Mouse (Mus musculus) forebrain, embryonic 14.5 days (tissue): ENCODE results near the gene Celsr1. TPM values are rescaled to one million over a fixed set of nuclear protein-coding genes. Genes with fewer than 3 reads are reported as not detected.

Experiments used
- ATAC-seq: fragments of 200-750 bp; cut with Nextera tagmentation; 2 replicates; pipeline ENCODE4 v1.8.0; 2017; ENCODE audit warnings: mild to moderate bottlenecking, moderate library complexity
- DNase-seq: peaks from one replicate; pipeline ENCODE4 v3.0.0-alpha.2; 2015; ENCODE audit warnings: low spot score
- H3K27ac ChIP-seq: fragments of 300-500 bp; sonication (generic); 2 replicates; pipeline ENCODE4 v1.5.1; 2014; ENCODE audit warnings: low read depth, mild to moderate bottlenecking, control low read depth, low read length, moderate library complexity
- H3K27me3 ChIP-seq: fragments of 300-500 bp; sonication (generic); replicated peaks from 2 replicates; pipeline ENCODE4 v1.6.1; 2014; ENCODE audit warnings: low read length, control low read depth, mixed read lengths; ENCODE audit not compliant: control insufficient read depth, insufficient read depth
- H3K36me3 ChIP-seq: fragments of 300-500 bp; sonication (generic); 2 replicates; pipeline ENCODE4 v1.6.1; 2014; ENCODE audit warnings: low read length, control low read depth; ENCODE audit not compliant: control insufficient read depth, insufficient read depth
- H3K4me1 ChIP-seq: fragments of 300-500 bp; sonication (generic); 2 replicates; pipeline ENCODE4 v1.6.1; 2014; ENCODE audit warnings: antibody characterized with exemption, low read length, control low read depth; ENCODE audit not compliant: control insufficient read depth, insufficient read depth
- H3K4me2 ChIP-seq: fragments of 300-500 bp; sonication (generic); 2 replicates; pipeline ENCODE4 v1.6.1; 2014; ENCODE audit warnings: mild to moderate bottlenecking, control low read depth, low read length
- H3K4me3 ChIP-seq: fragments of 300-500 bp; sonication (generic); 2 replicates; pipeline ENCODE4 v1.5.1; 2014; ENCODE audit warnings: low read depth, low read length, control low read depth
- H3K9ac ChIP-seq: fragments of 300-500 bp; sonication (generic); 2 replicates; pipeline ENCODE4 v1.6.1; 2014; ENCODE audit warnings: mild to moderate bottlenecking, low read length, control low read depth, moderate library complexity
- H3K9me3 ChIP-seq: fragments of 300-500 bp; sonication (generic); replicated peaks from 2 replicates; pipeline ENCODE4 v1.6.1; 2016; ENCODE audit warnings: low read length, control low read depth, mixed read lengths; ENCODE audit not compliant: control insufficient read depth
- WGBS: fragments of 180-500 bp; shearing (Covaris S2); extraction: QIAGEN DNeasy Blood & Tissue Kit; methylation state at CpG from one replicate; pipeline ENCODE4 v1.1.7; 2014; 5-methylcytosine and 5-hydroxymethylcytosine counted together
- polyA plus RNA-seq: library from polyadenylated mRNA; unstranded; fragments of >200 nt; fragmentation: Nextera tagmentation; extraction: Ambion mirVana; gene quantifications from 2 replicates; pipeline ENCODE4 v1.2.1, GENCODE M21; 2014

Celsr1 gene
- polyA plus RNA-seq, 1 experiment from 2014 or later, result 9.6 TPM

DNA sequence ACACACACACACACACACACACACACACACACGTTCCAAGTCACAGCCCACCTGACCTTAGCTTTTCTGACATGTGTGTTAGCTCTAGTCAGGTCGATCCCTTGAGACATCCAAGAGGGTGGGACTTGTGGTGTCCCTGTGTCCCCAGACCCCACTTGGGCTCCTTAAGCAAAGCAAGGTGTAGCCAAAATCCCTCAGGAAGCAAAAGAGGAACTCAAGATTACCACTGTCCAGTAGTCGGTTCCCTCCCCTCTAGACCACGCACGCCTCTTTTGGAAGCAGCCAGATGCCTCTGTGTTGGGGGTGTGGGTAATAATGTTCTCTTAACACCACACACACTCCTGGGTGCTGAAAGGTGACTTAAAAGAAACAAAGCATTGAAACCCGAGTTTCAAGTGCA lies 80.1 kb downstream of the Celsr1 start:
- ATAC-seq, result no peak
- 89% methylated on average over 6 of the region's 6 CpGs for WGBS
- H3K4me1 ChIP-seq, result peaks cover 6% of the 10 kb centered on the region; the same call in 1 of the 2 replicates

DNA sequence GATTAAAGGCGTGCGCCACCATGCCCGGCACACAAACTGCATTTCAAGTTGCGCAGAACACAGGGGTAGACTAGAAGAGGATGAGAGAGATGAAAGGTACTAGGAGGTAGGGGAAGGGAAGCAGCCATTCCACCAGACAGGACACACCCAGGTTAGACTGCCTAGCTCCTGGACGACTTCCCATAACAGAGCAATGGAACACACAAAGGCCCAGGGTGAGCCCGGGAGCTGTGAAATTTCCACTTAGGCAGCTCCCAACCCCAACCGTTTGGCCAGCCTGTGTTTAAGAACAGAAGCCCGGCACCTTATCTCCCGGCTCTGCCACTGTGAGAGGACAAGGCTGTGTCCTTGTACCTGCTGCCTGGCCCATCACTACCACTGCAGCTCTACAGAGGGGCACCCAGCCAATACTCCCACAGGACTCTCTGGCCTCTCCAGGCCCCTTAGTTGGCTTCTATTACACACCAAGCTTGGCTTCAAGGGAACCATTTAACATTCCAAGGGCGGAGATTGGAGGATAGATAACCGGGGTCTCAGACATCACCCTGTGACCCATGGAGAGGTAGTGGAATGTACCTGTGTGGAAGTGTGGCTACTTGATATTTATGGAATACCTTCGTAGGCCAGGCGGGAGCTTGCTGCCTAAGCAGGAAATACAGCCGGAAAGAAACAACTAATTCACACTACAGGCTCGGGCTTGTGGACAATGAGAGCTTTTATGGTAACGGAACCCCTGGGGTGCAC lies 84.0 kb downstream of the Celsr1 start:
- Histone ChIP-seq H3K9me3 (no peaks in the 10 kb centered on the region), H3K27ac (no peak overlapping the region), H3K9ac (no peak overlapping the region), H3K4me2 (no peak overlapping the region), H3K27me3 (no peaks in the 10 kb centered on the region), H3K36me3 (no peaks in the 10 kb centered on the region; the same call in 1 of the 2 replicates), H3K4me1 (peaks cover 21% of the 10 kb centered on the region), H3K4me3 (no peak overlapping the region)
- no peak for DNase-seq
- no peak for ATAC-seq
- 55% methylated on average over 16 of the region's 16 CpGs for WGBS

More for the DNA sequence above, 80.1 kb downstream of the Celsr1 start:
- Histone ChIP-seq H3K9me3 (no peaks in the 10 kb centered on the region), H3K9ac (no peak overlapping the region), H3K4me2 (no peak overlapping the region), H3K27ac (no peak overlapping the region), H3K27me3 (no peaks in the 10 kb centered on the region), H3K4me3 (no peak overlapping the region), H3K36me3 (peaks cover 12% of the 10 kb centered on the region; the same call in 1 of the 2 replicates)
- no peak for DNase-seq

DNA sequence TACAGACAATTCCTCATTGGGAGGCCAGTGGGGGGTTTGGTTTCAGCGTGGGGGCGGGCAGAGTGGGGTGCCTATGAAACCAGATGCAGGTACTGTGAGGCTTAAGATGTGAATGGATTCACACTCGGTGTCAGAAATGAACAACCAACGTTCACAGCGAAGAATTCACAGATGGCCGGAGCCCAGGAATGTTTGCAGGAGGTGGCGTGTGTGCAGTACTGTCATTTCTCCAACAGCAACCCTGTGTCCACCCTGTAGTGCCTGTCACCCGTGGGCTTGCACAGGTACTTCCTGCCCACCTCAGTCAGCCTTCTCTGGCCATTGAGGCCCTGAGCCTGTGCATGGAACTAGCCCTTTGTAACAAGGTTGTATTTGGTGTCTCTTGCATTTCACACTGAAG lies 85.6 kb downstream of the Celsr1 start:
- ATAC-seq (peak; percentile 51; the same call in 1 of the 2 replicates), DNase-seq (no peak)
- H3K4me1 ChIP-seq, result peaks cover 21% of the 10 kb centered on the region
- H3K4me2 ChIP-seq, result peak overlapping the region; percentile 35
- H3K9ac ChIP-seq, result peak overlapping the region; percentile 43
- H3K36me3 ChIP-seq, result no peaks in the 10 kb centered on the region
- 8% methylated on average over 8 of the region's 8 CpGs for WGBS
- H3K27ac ChIP-seq, result peak overlapping the region; percentile 45
- H3K27me3 ChIP-seq, result no peaks in the 10 kb centered on the region
- H3K9me3 ChIP-seq, result no peaks in the 10 kb centered on the region
- H3K4me3 ChIP-seq, result no peak overlapping the region

DNA sequence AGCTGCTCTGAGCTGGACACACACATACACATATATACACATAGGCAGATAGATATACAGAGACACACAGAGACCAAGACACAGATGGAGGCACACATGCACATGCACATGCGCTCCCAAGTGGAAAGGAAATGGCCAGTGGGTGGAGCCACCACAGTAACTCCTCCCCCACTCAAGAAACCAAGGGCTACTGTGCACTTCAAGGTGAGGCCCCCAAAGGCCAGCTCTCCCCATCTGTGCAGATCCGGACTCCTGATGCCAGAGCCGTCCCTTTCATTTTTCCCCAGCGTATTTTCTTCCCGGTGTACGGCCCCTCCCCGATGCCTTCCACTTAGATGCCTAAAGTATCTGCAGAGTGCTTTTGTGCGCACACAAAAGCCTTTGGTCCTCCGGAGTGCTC lies 86.0 kb downstream of the Celsr1 start:
- Histone ChIP-seq H3K4me1 (peaks cover 21% of the 10 kb centered on the region), H3K9me3 (no peaks in the 10 kb centered on the region), H3K4me2 (peak overlapping the region; percentile 35), H3K27me3 (no peaks in the 10 kb centered on the region), H3K9ac (peak overlapping the region; percentile 43), H3K27ac (peak overlapping the region; percentile 45), H3K4me3 (no peak overlapping the region), H3K36me3 (no peaks in the 10 kb centered on the region)
- DNase-seq, result peak; percentile 59
- 6% methylated on average over 9 of the region's 9 CpGs for WGBS
- ATAC-seq, result peak; percentile 78

DNA sequence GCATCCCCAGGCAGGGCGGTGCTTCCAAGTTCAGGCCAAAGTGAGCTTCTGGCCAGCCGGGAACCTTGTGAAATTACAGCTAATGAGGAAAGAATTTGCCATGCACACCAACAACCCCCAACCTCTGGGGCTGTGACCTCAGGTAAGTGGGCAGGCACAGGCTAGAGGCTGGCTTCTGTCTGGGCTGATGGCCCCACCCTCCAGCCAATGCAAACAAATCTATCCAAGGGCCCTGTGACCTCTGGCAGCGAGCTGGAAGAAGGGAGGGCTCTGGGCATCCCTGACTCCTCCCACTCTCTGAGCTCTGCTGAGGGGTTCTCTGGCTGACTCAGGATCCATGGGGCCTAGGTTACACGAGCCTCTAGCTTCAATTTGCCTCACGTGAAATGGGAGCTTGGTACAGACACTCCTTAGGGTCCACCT lies 97.9 kb downstream of the Celsr1 start:
- no peak for DNase-seq
- no peak for ATAC-seq
- 33% methylated on average over 5 of the region's 5 CpGs for WGBS
- Histone ChIP-seq H3K27me3 (no peaks in the 10 kb centered on the region), H3K4me3 (no peak overlapping the region), H3K4me2 (no peak overlapping the region), H3K9me3 (no peaks in the 10 kb centered on the region), H3K27ac (no peak overlapping the region), H3K36me3 (peaks cover 37% of the 10 kb centered on the region), H3K9ac (no peak overlapping the region), H3K4me1 (no peaks in the 10 kb centered on the region)

DNA sequence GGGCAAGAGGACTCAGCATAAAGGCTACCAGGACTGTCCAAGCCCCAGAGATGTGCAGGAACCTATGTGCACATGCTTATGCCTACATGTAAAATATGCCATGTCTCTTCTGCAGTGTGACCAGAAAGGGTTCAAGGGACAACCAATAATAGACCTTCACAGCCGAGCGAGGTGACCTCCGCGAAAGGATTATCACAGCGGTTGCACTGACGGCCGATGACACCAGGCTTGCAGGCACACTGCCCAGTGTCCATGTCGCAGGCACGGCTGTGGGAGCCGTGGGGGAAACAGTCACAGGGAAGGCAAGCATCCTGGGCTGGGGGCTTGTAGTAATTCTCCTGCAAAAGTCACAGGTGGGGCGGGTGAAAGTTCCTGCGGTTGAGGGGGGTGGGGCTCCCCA lies 105.4 kb downstream of the Celsr1 start:
- 79% methylated on average over 12 of the region's 12 CpGs for WGBS
- Histone ChIP-seq H3K27ac (no peak overlapping the region), H3K36me3 (peaks cover 60% of the 10 kb centered on the region), H3K4me2 (no peak overlapping the region), H3K9me3 (no peaks in the 10 kb centered on the region), H3K4me1 (no peaks in the 10 kb centered on the region), H3K27me3 (no peaks in the 10 kb centered on the region), H3K9ac (no peak overlapping the region), H3K4me3 (no peak overlapping the region)
- ATAC-seq (no peak), DNase-seq (no peak)

DNA sequence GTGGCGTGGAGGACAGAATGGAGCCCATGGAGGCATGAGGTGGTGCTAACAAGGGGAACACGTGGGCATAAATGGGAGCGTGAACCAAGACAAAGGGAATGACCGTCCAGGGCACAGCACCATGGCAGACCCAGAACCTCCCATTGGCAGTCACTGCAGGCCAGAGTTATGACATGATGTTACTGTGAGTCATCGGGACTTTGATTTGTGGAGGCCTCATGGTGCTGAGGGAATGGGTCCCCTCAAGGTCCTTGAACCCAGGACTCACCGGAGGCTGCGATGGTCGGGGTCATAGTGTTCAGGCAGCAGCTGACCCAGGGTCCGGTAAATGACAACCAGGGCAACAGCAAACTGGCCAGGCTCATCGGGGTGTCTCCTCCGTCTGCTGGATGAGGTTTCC lies 111.7 kb downstream of the Celsr1 start:
- no peak for DNase-seq
- peaks cover 60% of the 10 kb centered on the region for H3K36me3 ChIP-seq
- H3K27me3 ChIP-seq, result no peaks in the 10 kb centered on the region
- no peak overlapping the region for H3K4me2 ChIP-seq
- H3K9ac ChIP-seq, result no peak overlapping the region
- no peak overlapping the region for H3K4me3 ChIP-seq
- no peaks in the 10 kb centered on the region for H3K4me1 ChIP-seq
- H3K27ac ChIP-seq, result no peak overlapping the region
- WGBS, result 92% methylated on average over 11 of the region's 11 CpGs
- no peaks in the 10 kb centered on the region for H3K9me3 ChIP-seq
- ATAC-seq, result no peak

DNA sequence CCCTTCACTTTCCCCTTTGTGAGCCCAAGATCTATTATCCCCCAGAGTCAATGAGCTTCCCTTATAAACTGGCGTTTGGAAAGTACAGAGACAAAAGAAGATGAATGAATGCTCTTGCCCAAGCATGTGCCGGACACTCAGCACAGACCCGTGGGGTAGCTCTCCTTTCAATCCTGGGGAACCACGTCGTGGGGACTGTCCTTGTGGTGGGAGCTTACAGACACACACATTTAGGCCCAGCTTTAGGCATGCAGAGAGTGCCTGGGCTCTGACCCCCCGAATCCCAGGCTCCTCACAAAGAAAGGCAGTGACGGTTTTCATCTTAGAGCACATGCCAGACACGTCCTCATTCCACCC lies 113.7 kb downstream of the Celsr1 start:
- Histone ChIP-seq H3K4me1 (no peaks in the 10 kb centered on the region), H3K4me3 (no peak overlapping the region), H3K27me3 (no peaks in the 10 kb centered on the region), H3K9ac (no peak overlapping the region), H3K9me3 (no peaks in the 10 kb centered on the region), H3K27ac (no peak overlapping the region; the same call in 1 of the 2 replicates), H3K36me3 (peaks cover 53% of the 10 kb centered on the region), H3K4me2 (no peak overlapping the region)
- no peak for DNase-seq
- 47% methylated on average over 8 of the region's 8 CpGs for WGBS
- no peak for ATAC-seq

DNA sequence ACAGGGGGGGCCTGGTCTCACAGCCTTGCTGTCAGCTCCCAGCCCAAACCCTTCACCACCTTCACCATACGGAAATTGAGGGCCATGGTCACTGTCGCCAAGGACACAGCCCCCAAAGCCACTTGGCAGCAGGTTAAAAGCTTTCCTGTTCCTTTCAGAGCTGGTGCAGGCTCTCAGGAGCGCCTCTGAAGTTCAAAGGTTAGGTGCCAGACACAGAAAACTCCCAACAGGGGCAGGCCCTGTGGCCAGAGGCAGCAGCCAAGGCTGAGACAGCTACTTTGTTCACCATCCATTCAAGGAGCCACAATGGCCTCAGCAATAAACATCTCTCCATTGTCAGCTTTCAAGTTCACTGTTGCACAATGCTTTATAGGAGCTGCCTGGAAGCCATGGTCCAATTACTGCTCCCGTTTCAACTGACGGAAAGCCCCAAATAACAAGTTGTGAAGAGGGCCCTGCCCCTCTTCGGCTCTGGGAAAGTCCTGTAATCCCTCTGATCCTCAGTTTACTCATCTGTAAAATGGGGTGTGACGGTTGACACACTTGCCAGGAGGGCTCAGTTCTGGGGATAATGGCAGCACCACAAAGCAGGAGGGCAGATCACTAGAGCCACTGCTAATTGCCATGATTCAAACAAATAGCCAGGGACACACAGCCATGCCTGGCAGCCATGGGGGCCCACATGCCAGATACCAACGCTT lies 114.2 kb downstream of the Celsr1 start:
- 40% methylated on average over 8 of the region's 8 CpGs for WGBS
- DNase-seq (peak; percentile 14), ATAC-seq (no peak)
- Histone ChIP-seq H3K4me2 (no peak overlapping the region), H3K9me3 (no peaks in the 10 kb centered on the region), H3K27ac (no peak overlapping the region), H3K4me3 (no peak overlapping the region), H3K36me3 (peaks cover 49% of the 10 kb centered on the region), H3K27me3 (no peaks in the 10 kb centered on the region), H3K9ac (no peak overlapping the region), H3K4me1 (no peaks in the 10 kb centered on the region)
